In genomic region chr10:106469855-106470532, GRCm38 (mm10) we compare ENCODE assay signal across 8 mouse cellular contexts. TPM values are rescaled to one million over a fixed set of nuclear protein-coding genes. Genes with fewer than 3 reads are reported as not detected.
DNase-seq lines count a peak whose midpoint lies in the region; ATAC-seq and TF ChIP-seq lines count a peak whose summit lies in the region.

Gene Ppfia2 (plus strand): TSS chr10:106470339.

- H3K4me1 ChIP-seq in hindbrain, postnatal 0 days (ENCODE audit: insufficient read depth, low read length) = 0 out of 2 replicates have a peak, but pooled peaks cover 4% of the 10 kb centered on the region
- H3K4me1 ChIP-seq in stomach, embryonic 14.5 days (ENCODE audit: control insufficient read depth, insufficient read depth, low read length) = no peaks in the 10 kb centered on the region

- peak; percentile 87 for ATAC-seq in hindbrain, postnatal 0 days
- peak; percentile 49; the same call in 1 of the 2 replicates for ATAC-seq in stomach, embryonic 14.5 days (ENCODE audit: insufficient number of reproducible peaks, insufficient read depth, low FRiP score, low read depth)

- H3K27me3 ChIP-seq in hindbrain, postnatal 0 days (ENCODE audit: insufficient read depth, low read length) = no peaks in the 10 kb centered on the region
- no peaks in the 10 kb centered on the region; the same call in 1 of the 2 replicates for H3K27me3 ChIP-seq in stomach, embryonic 14.5 days (ENCODE audit: control insufficient read depth, insufficient read depth, low read length)

- TF ChIP-seq CTCF in hindbrain, postnatal 0 days (IDR thresholded peaks at IDR 0.05; ENCODE audit: low read depth) = no peak; the same call in 1 of the 2 replicates

- no peaks in the 10 kb centered on the region for H3K36me3 ChIP-seq in hindbrain, postnatal 0 days (ENCODE audit: insufficient read depth, low read length)
- H3K36me3 ChIP-seq in stomach, embryonic 14.5 days (ENCODE audit: control insufficient read depth, insufficient read depth, low read length) = no peaks in the 10 kb centered on the region

- WGBS in hindbrain, postnatal 0 days = under 1% methylated on average over 30 of the region's 30 CpGs
- 0% methylated on average over 30 of the region's 30 CpGs for whole genome bisulfite sequencing in stomach, embryonic 14.5 days

- peak within 1 kb of the TSS; percentile 77 for H3K4me2 ChIP-seq in hindbrain, postnatal 0 days (ENCODE audit: low read depth, low read length)
- H3K4me2 ChIP-seq in stomach, embryonic 14.5 days (replicated peaks; ENCODE audit: low read depth, low read length) = peak within 1 kb of the TSS; percentile 79

- H3K9ac ChIP-seq in hindbrain, postnatal 0 days (replicated peaks; ENCODE audit: low read length) = peak within 1 kb of the TSS; percentile 73
- H3K9ac ChIP-seq in stomach, embryonic 14.5 days (replicated peaks; ENCODE audit: low read depth, low read length) = no peak within 1 kb of the TSS

- peak; percentile 27 for DNase-seq in adrenal gland, adult 2 months
- DNase-seq in cerebellum, adult 9-11 months = peak; percentile 85
- peak; percentile 50 to 82 for DNase-seq in frontal cortex, adult 2 months (ENCODE audit: extremely low spot score in 1 of 2, low spot score in 1 of 2)
- peak; percentile 93 for DNase-seq in hindbrain, postnatal 0 days (ENCODE audit: low spot score)
- peak; percentile 55 to 74 for DNase-seq in left cerebral cortex, adult 18-20 months (ENCODE audit: low spot score in 2 of 2)
- DNase-seq in lung, postnatal 4 days = peak; percentile 8 to 27
- DNase-seq in spleen, postnatal 10 days (ENCODE audit: low spot score in 2 of 2) = no peak

- H3K27ac ChIP-seq in hindbrain, postnatal 0 days = peak within 1 kb of the TSS; percentile 89
- no peak within 1 kb of the TSS for H3K27ac ChIP-seq in stomach, embryonic 14.5 days (ENCODE audit: low read length)

- no peaks in the 10 kb centered on the region for H3K9me3 ChIP-seq in hindbrain, postnatal 0 days (ENCODE audit: low read length)
- H3K9me3 ChIP-seq in stomach, embryonic 14.5 days (ENCODE audit: control insufficient read depth, low read depth, low read length) = no peaks in the 10 kb centered on the region

- peak within 1 kb of the TSS; percentile 65 for H3K4me3 ChIP-seq in hindbrain, postnatal 0 days (ENCODE audit: low read length)
- peak within 1 kb of the TSS; percentile 46 for H3K4me3 ChIP-seq in stomach, embryonic 14.5 days (ENCODE audit: low read depth, low read length)

RNA-seq across cellular contexts. Expression of gene Ppfia2, which starts in this region (rescaled TPM):
- total RNA-seq in adrenal gland, adult 2 months (2021) = 1 to 10 TPM; 3.9 to 7.3 TPM
- polyA plus RNA-seq in adrenal gland, adult 2 months (2012; rRNA removed) = 0.18 and 0.25 TPM in 2 replicates
- polyA plus RNA-seq in frontal cortex, adult 2 months (2012; rRNA removed) = 57.7 and 66.1 TPM in 2 replicates
- total RNA-seq in hindbrain, postnatal 0 days (2014; rRNA removed) = 41.7 and 45.5 TPM in 2 replicates
- 29.7 and 30.3 TPM in 2 replicates for polyA plus RNA-seq in hindbrain, postnatal 0 days (2015; fragmentation: Nextera tagmentation; extraction: Ambion mirVana)
- 10 to 100 TPM; 69.4 to 78.6 TPM for total RNA-seq in left cerebral cortex, adult 18-20 months (2021)
- 2.0 and 2.2 TPM in 2 replicates for polyA plus RNA-seq in stomach, embryonic 14.5 days (2014; fragmentation: Nextera tagmentation; extraction: Ambion mirVana)

Comparison
In these comparisons a context has a peak if more than half of its experiments do, and no peak if none do; other contexts are left out.
1. DNase-seq: peak in adrenal gland, adult 2 months (single experiment), cerebellum, adult 9-11 months (single experiment), frontal cortex, adult 2 months (2 of 2), hindbrain, postnatal 0 days (single experiment), left cerebral cortex, adult 18-20 months (2 of 2) and lung, postnatal 4 days (2 of 2); none in spleen, postnatal 10 days (0 of 2).